Mouse (Mus musculus) spleen, adult 2 months (tissue): Measurements from ENCODE around the gene Ttc13. TPM values are rescaled to one million over a fixed set of nuclear protein-coding genes. Genes with fewer than 3 reads are reported as not detected.

Experiments used
- DNase-seq, 2 experiments: peaks; one replicate each; pipeline versions ENCODE4 v3.0.0 to v3.0.0-alpha.2; 2012 to 2021; ENCODE audit warnings: low spot score in 2 of 2, low read depth in 1 of 2
- H3K27ac ChIP-seq: fragments of 200-500 bp; 2 replicates; pipeline ENCODE4 v1.5.1; 2012; ENCODE audit warnings: low read length, inconsistent platforms; ENCODE audit not compliant: insufficient read depth
- H3K27me3 ChIP-seq: fragments of 200-500 bp; 2 replicates; pipeline ENCODE4 v1.6.1; 2012; ENCODE audit warnings: mild to moderate bottlenecking, moderate library complexity, low read length, inconsistent platforms; ENCODE audit not compliant: control insufficient read depth, insufficient read depth
- H3K36me3 ChIP-seq: fragments of 200-500 bp; 2 replicates; pipeline ENCODE4 v1.6.1; 2012; ENCODE audit warnings: mild to moderate bottlenecking, low read length, inconsistent platforms; ENCODE audit not compliant: control insufficient read depth, insufficient read depth
- H3K4me1 ChIP-seq: fragments of 200-500 bp; 2 replicates; pipeline ENCODE4 v1.6.1; 2011; ENCODE audit warnings: inconsistent platforms; ENCODE audit not compliant: control insufficient read depth, insufficient read depth, insufficient read length
- H3K4me3 ChIP-seq: fragments of 200-500 bp; 2 replicates; pipeline ENCODE4 v1.5.1; 2011; ENCODE audit warnings: mild to moderate bottlenecking, inconsistent platforms; ENCODE audit not compliant: insufficient read depth, insufficient read length; ENCODE audit errors: extremely low read depth
- CTCF ChIP-seq: fragments of 200-500 bp; IDR thresholded peaks from 2 replicates; pipeline ENCODE4 v1.5.1; 2011; ENCODE audit warnings: mild to moderate bottlenecking, inconsistent platforms; ENCODE audit not compliant: insufficient read depth, insufficient read length, insufficient replicate concordance; ENCODE audit errors: extremely low read depth
- POLR2A ChIP-seq: fragments of 200-500 bp; IDR thresholded peaks from 2 replicates; pipeline ENCODE4 v1.6.1; 2011; ENCODE audit warnings: low read depth, low read length, inconsistent platforms
- WGBS: fragments of 180-500 bp; shearing (Covaris S2); methylation state at CpG from one replicate; pipeline ENCODE4 v1.1.7; 2018; 5-methylcytosine and 5-hydroxymethylcytosine counted together
- polyA plus RNA-seq: library from polyadenylated mRNA; depleted of rRNA; stranded (reverse); fragments of >200 nt; gene quantifications from 2 replicates; pipeline ENCODE4 v1.2.3, GENCODE M21; 2012

Ttc13 gene
- polyA plus RNA-seq, 1 experiment = 18.5 TPM

- WGBS = 80% methylated on average over 4 of the region's 4 CpGs
- H3K27ac ChIP-seq = no peak overlapping the region
Observed at GRCm38 (mm10) chr8:124652546-124652945, 69.2 kb downstream of the Ttc13 start.

GRCm38 (mm10) chr8:124651776-124652175 is 70.0 kb downstream of the Ttc13 start:
- 92% methylated on average over 20 of the region's 20 CpGs for WGBS
- Histone ChIP-seq H3K27me3 (no peaks in the 10 kb centered on the region), H3K36me3 (peaks cover 2% of the 10 kb centered on the region; the same call in 1 of the 2 replicates), H3K4me3 (no peak overlapping the region), H3K4me1 (no peaks in the 10 kb centered on the region; the same call in 1 of the 2 replicates), H3K27ac (no peak overlapping the region)
- TF ChIP-seq POLR2A = no peak
- TF ChIP-seq CTCF = no peak
- DNase-seq = no peak

More at GRCm38 (mm10) chr8:124652546-124652945, 69.2 kb downstream of the Ttc13 start:
- DNase-seq = no peak
- no peaks in the 10 kb centered on the region for H3K27me3 ChIP-seq
- no peaks in the 10 kb centered on the region; the same call in 1 of the 2 replicates for H3K4me1 ChIP-seq
- no peak overlapping the region for H3K4me3 ChIP-seq
- TF ChIP-seq POLR2A = no peak
- TF ChIP-seq CTCF = no peak
- H3K36me3 ChIP-seq = peaks cover 2% of the 10 kb centered on the region; the same call in 1 of the 2 replicates

- TF ChIP-seq POLR2A (no peak), CTCF (no peak)
- Histone ChIP-seq H3K36me3 (peaks cover 2% of the 10 kb centered on the region; the same call in 1 of the 2 replicates), H3K27me3 (no peaks in the 10 kb centered on the region), H3K4me3 (no peak overlapping the region), H3K4me1 (no peaks in the 10 kb centered on the region; the same call in 1 of the 2 replicates), H3K27ac (no peak overlapping the region)
- no peak for DNase-seq
Observed at GRCm38 (mm10) chr8:124648311-124648710, 73.5 kb downstream of the Ttc13 start.

- no peak for DNase-seq
- H3K36me3 ChIP-seq = peaks cover 4% of the 10 kb centered on the region; the same call in 1 of the 2 replicates
- H3K4me1 ChIP-seq = no peaks in the 10 kb centered on the region; the same call in 1 of the 2 replicates
- TF ChIP-seq CTCF (no peak), POLR2A (no peak)
- no peaks in the 10 kb centered on the region for H3K27me3 ChIP-seq
- 64% methylated on average over 18 of the region's 18 CpGs for WGBS
- H3K27ac ChIP-seq = peak overlapping the region; percentile 31
- H3K4me3 ChIP-seq = no peak overlapping the region
Observed at GRCm38 (mm10) chr8:124643540-124644339, 78.0 kb downstream of the Ttc13 start.

- no peaks in the 10 kb centered on the region for H3K4me1 ChIP-seq
- no peak for DNase-seq
- 97% methylated on average over 8 of the region's 8 CpGs for WGBS
- peaks cover 9% of the 10 kb centered on the region for H3K36me3 ChIP-seq
- TF ChIP-seq CTCF = no peak
- TF ChIP-seq POLR2A = no peak
- no peaks in the 10 kb centered on the region for H3K27me3 ChIP-seq
- no peak overlapping the region for H3K4me3 ChIP-seq
- no peak overlapping the region for H3K27ac ChIP-seq
Observed at GRCm38 (mm10) chr8:124641599-124641998, 80.2 kb downstream of the Ttc13 start.

GRCm38 (mm10) chr8:124635247-124635502 is 86.6 kb downstream of the Ttc13 start:
- Histone ChIP-seq H3K36me3 (peaks cover 9% of the 10 kb centered on the region), H3K4me1 (no peaks in the 10 kb centered on the region), H3K27ac (no peak overlapping the region), H3K27me3 (no peaks in the 10 kb centered on the region), H3K4me3 (no peak overlapping the region)
- no peak for DNase-seq
- WGBS = 86% methylated on average over 8 of the region's 8 CpGs
- TF ChIP-seq POLR2A (no peak), CTCF (no peak)

GRCm38 (mm10) chr8:124634411-124635246 is 87.2 kb downstream of the Ttc13 start:
- H3K4me3 ChIP-seq = no peak overlapping the region
- TF ChIP-seq POLR2A (no peak), CTCF (no peak)
- peaks cover 9% of the 10 kb centered on the region for H3K36me3 ChIP-seq
- DNase-seq = no peak
- H3K27me3 ChIP-seq = no peaks in the 10 kb centered on the region
- 86% methylated on average over 13 of the region's 13 CpGs for whole genome bisulfite sequencing
- no peaks in the 10 kb centered on the region for H3K4me1 ChIP-seq
- H3K27ac ChIP-seq = no peak overlapping the region
